Mouse (Mus musculus): ENCODE measurements around the gene Dusp2.

Dusp2 gene

GRCm38 (mm10) chr2:127367126-127367820 is 31.3 kb downstream of the Dusp2 start:
- DNase-seq (ENCODE audit: low read depth, low spot score), result no peak

GRCm38 (mm10) chr2:127369703-127370376 is 33.9 kb downstream of the Dusp2 start:
- DNase-seq (ENCODE audit: low read depth, low spot score), result no peak

GRCm38 (mm10) chr2:127370561-127371483 is 34.9 kb downstream of the Dusp2 start:
- no peak for DNase-seq (ENCODE audit: low read depth, low spot score)

- DNase-seq (ENCODE audit: low read depth, low spot score), result no peak
Observed at GRCm38 (mm10) chr2:127371484-127371861, 35.5 kb downstream of the Dusp2 start.

- no peak for DNase-seq (ENCODE audit: low read depth, low spot score)
Observed at GRCm38 (mm10) chr2:127372082-127372481, 36.1 kb downstream of the Dusp2 start.

GRCm38 (mm10) chr2:127374131-127374530 is 38.2 kb downstream of the Dusp2 start:
- no peak for DNase-seq (ENCODE audit: low read depth, low spot score)

- no peak for DNase-seq (ENCODE audit: low read depth, low spot score)
Observed at GRCm38 (mm10) chr2:127375087-127375486, 39.1 kb downstream of the Dusp2 start.

GRCm38 (mm10) chr2:127375759-127376341 is 39.9 kb downstream of the Dusp2 start:
- DNase-seq (ENCODE audit: low read depth, low spot score), result no peak

- DNase-seq (ENCODE audit: low read depth, low spot score), result no peak
Observed at GRCm38 (mm10) chr2:127376423-127377051, 40.6 kb downstream of the Dusp2 start.

GRCm38 (mm10) chr2:127377942-127378610 is 42.1 kb downstream of the Dusp2 start:
- DNase-seq (ENCODE audit: low read depth, low spot score), result no peak

GRCm38 (mm10) chr2:127378611-127378990 is 42.6 kb downstream of the Dusp2 start:
- DNase-seq (ENCODE audit: low read depth, low spot score), result no peak

- no peak for DNase-seq (ENCODE audit: low read depth, low spot score)
Observed at GRCm38 (mm10) chr2:127379250-127379649, 43.3 kb downstream of the Dusp2 start.

- DNase-seq (ENCODE audit: low read depth, low spot score), result no peak
Observed at GRCm38 (mm10) chr2:127383881-127384280, 47.9 kb downstream of the Dusp2 start.

GRCm38 (mm10) chr2:127387521-127387920 is 51.6 kb downstream of the Dusp2 start:
- no peak for DNase-seq (ENCODE audit: low read depth, low spot score)

All from telencephalon, adult 2 months (tissue).